Mouse (Mus musculus): ENCODE data around the gene Psmg3. TPM values are rescaled to one million over a fixed set of nuclear protein-coding genes. Genes with fewer than 3 reads are reported as not detected.

The Psmg3 gene
- 21.3 and 23.0 TPM in 2 replicates for polyA plus RNA-seq (2012; rRNA removed)

GRCm38 (mm10) chr5:139826357-139827055 lies at the start of gene Psmg3, which contains the start of gene Gm26938:
Gene Psmg3 (minus strand): TSS chr5:139826885.
Gene Gm26938 (minus strand): TSS chr5:139826407.

GRCm38 (mm10) chr5:139819538-139820181 lies 7.0 kb downstream of the Psmg3 start, which contains the start of gene Tmem184a:
Gene Tmem184a (minus strand): TSS chr5:139819917.

DNA sequence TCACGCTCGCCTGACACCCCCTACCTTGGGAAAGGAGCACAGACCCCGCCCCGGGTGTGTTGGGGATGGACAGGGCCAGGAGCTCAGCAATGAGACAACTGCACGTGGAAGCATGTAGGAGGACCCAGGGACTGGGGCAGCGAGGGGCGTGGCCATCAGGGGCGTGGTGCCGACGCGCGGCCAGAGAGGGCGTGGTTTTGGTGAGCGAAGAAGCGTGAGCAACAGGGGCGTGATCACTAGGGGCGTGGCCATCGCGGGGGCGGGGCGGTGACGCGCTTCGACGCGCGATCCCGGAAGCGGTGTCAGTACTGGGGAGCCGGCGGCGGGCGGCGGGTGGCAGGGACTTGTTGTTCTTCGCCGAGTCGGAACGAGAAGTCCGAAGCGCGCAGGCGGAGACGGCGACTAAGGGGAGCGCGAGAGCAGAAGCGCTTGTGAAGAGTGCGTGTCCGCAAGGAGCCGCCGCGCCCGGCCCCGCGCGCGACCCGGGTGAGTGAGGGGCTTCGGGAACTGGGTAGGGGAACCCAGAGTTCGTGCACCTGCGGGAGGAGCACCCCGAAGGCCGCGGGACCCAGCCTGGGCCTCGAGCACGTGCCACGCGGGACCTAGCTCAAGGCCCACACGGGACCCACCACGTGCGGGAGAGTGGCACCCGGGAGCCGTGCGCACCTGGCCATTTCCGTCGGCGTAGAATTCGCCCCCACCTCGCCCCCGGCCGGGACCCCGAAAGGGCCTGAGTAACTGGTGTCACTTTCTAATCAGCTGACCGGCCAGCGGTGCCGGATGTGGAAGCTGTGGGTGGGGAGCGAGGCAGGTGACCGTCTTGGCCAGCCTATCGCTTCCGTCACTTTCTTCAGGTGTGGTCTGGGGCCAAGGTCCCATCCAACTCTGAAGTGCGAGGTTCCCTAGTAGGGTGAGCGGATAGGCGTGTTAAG lies 35.2 kb downstream of the Psmg3 start, which contains the start of gene Mafk:
TSS of gene Mafk (plus strand) at position 287 of the 932 bp plus-strand sequence.

GRCm38 (mm10) chr5:139775216-139775926 lies 51.3 kb downstream of the Psmg3 start, which contains the start of gene Ints1:
Gene Ints1 (minus strand): TSS chr5:139775674.

Other genes starting within 250 kb of the Psmg3 start
- 4.0 and 5.2 TPM in 2 replicates for gene Micall2, start 90.5 kb downstream of the Psmg3 start, polyA plus RNA-seq (2012; rRNA removed)
- 7.4 and 8.8 TPM in 2 replicates for gene Ints1, start 51.2 kb downstream of the Psmg3 start, polyA plus RNA-seq (2012; rRNA removed)
- 14.8 and 15.3 TPM in 2 replicates for gene Mafk, start 35.4 kb downstream of the Psmg3 start, polyA plus RNA-seq (2012; rRNA removed)
- 2.6 and 3.3 TPM in 2 replicates for gene Tmem184a, start 7.0 kb downstream of the Psmg3 start, polyA plus RNA-seq (2012; rRNA removed)
- not detected in 2 replicates for gene Gm26938, start 478 bp downstream of the Psmg3 start, polyA plus RNA-seq (2012; rRNA removed)
- gene Elfn1, start 81.1 kb upstream of the Psmg3 start, polyA plus RNA-seq (2012; rRNA removed) = 0.02 and 0.07 TPM in 2 replicates

Data from liver, embryonic 18 days (tissue).